Mouse (Mus musculus) erythroblast, adult 5-6 weeks (primary cell): ENCODE measurements at regions not wholly inside any gene's neighbourhood (a gene's known extent, or its start where the extent isn't known, plus 50 kb on each side); places are given as distances from the start of the nearest gene placed in this dataset.
"Not testable (repeated sequence)": the region's sequence is repeated elsewhere in the genome, so short reads cannot be mapped to it uniquely, and the experiment has no call there.

Experiments
- ATAC-seq: replicated peaks from 2 replicates; pipeline ENCODE4 v1.8.0; 2016; ENCODE audit warnings: moderate number of reproducible peaks, mild to moderate bottlenecking, moderate TSS enrichment, inconsistent platforms; ENCODE audit not compliant: poor library complexity, low FRiP score, severe bottlenecking

DNA sequence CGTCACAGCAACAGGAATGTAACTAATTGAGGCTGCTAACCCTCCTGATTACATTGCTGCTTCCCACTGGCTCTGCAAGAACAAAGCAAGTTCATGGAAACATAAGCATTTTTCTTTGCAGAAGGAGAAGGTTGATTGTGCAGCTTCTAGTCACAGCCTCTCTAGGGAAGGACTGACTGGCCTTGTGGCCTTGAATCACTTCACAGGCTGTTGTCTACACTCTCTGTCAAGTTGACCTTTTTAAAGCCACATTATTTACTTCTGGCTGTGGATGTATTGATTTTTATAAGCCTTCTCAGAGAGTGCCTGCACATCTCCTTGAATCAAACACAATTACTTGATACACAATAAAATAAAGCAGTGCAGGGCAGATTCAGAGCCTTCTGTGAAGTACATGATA is 251.8 kb upstream of the Myo3a start:
- ATAC-seq, result no peak

GRCm38 (mm10) chr2:21976337-21976736 is 251.0 kb upstream of the Myo3a start:
- no peak for ATAC-seq

DNA sequence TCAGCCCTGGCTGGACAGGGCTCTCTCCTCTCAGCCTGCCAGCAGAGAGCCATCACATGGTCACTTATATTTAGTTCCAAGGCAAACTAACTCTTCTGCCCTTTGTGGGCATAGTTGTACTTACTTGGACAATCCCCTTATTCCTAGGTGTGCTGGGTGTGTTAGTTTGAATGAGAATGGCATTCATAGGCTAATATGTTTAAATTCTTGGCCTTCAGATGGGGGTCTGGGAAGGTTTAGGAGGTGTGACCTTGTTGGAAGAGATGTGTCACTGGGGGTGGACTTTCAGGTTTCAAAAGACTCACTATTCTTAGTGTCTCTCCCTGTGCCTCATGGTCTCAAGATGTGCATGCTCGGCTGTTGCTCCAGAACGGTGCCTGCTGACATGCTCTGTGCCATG is 250.5 kb upstream of the Myo3a start:
- no peak for ATAC-seq

GRCm38 (mm10) chr2:21980177-21980576 is 247.1 kb upstream of the Myo3a start:
- ATAC-seq, result no peak

DNA sequence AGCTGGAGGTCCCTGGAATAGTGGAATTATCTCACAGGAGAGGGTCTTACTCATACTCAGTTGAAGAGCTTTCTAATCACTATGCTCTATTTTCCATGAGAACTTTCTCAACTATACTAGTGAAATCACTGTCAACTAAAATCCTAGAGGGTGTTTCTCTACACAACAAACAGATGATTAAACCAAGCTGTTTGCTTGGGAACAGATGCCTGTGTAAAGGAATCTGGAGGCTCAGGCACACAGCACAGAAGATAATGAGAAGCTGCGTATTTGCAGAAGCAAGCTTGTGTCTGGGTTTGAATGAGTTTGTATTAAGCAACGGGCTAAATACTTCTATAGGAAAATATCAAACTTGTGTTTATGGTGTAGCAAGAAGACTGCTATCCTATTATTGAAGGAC is 202.9 kb upstream of the Myo3a start:
- no peak for ATAC-seq

GRCm38 (mm10) chr2:22026794-22027193 is 200.5 kb upstream of the Myo3a start:
- no peak for ATAC-seq

DNA sequence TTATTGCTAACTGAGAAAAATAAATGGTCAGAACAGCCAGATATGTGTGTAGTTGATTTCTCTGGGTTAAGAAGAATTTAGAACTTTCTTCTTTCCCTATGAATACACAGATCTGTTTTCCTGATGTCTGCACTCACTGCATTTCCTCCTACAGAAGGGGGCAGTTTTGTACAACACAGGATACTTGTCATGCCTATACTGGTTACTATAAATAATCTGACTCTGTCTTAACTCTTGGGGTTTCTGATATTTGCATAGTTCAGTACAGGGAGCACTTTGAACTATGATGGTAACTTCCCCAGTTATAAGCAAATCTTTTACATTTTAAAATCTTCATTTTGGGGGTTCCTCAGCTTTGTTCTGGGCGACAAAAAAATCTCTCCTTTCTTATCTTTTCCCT is 198.7 kb upstream of the Myo3a start:
- no peak for ATAC-seq

DNA sequence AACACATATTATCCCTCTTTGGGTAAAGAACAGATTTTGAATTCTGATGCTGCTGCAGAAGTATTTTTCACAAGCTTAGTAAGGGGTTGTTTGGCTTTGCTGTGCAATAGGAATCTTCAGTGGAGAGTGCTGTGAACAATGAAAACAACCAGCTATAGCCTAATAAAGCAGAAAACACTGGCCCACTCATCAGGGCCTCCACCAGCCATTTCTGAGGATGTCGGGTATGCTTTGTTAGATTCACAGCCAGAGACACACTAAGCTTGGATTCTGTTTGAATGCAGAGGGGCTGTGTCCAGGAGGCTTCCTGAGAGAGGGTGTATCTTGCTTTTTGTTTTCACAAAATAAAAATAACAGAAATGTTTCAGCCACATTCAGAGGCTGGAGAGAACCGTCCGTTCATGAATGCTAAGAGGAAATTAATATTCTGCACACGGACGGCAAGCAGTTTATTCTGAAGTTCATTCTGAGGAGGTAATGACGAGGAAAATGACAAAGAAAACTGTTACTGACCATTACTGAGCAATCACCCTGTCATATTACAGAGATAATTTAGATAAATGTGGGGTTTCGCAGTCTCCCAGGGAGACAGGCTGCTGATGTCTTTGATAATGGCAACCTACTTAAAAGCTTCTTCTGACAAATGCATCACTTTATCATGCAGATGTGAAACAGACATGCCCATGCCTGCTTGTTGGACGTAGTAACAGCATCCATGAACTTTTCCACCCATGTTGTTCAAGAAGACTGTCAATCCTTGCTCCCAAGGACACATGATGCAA is 198.1 kb upstream of the Myo3a start:
- no peak for ATAC-seq

GRCm38 (mm10) chr2:22029804-22030194 is 197.5 kb upstream of the Myo3a start:
- no peak for ATAC-seq

DNA sequence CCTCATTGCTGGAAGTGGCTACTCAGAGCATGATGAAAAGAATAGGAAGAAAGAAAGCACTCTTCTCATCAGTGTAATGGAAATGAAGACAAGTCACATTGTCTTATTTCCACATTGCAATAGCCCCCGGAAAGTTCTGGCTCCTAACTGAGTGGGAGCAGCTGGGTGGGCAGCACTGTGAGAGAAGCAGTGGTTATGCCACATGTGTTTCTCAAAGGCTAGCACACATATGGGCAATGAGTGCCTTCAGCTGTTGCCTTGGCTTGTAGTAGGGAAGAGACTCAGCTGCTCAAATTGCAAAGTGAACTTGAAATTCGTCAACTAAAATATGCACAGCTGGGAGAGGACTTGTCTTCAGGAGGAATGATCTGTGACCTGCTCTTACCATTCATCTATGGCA is 190.5 kb upstream of the Myo3a start:
- ATAC-seq, result no peak

GRCm38 (mm10) chr2:22038780-22039179 is 188.5 kb upstream of the Myo3a start:
- ATAC-seq, result no peak

GRCm38 (mm10) chr2:22043937-22044336 is 183.4 kb upstream of the Myo3a start:
- ATAC-seq, result not testable (repeated sequence)

DNA sequence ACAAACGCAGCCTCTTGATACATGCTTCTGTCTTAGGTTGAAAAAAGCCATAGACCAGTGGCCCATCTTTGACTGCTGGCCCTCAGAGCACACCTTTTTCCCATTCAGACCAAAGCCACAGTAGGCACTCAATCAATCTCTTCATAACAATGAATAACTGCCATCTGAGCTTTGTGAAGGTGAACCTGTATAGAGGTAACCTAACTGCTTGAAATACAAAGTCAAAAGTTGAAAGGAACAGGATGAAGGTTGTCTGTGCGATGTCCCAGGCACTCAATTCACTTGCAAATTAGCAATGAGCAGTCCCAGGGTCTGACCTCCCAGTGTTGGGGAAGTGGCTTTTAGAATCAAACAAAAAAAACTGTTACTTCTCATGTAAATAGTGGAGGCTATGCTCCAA is 182.4 kb upstream of the Myo3a start:
- no peak for ATAC-seq

- no peak for ATAC-seq
Measured at GRCm38 (mm10) chr2:22047465-22047864, 179.8 kb upstream of the Myo3a start.

- ATAC-seq, result no peak
Measured at GRCm38 (mm10) chr2:22066535-22066934, 160.8 kb upstream of the Myo3a start.

GRCm38 (mm10) chr2:22096848-22097247 is 130.5 kb upstream of the Myo3a start:
- ATAC-seq, result no peak

- ATAC-seq, result no peak
Measured at GRCm38 (mm10) chr2:22105150-22105549, 122.2 kb upstream of the Myo3a start.

GRCm38 (mm10) chr2:22149721-22150120 is 77.6 kb upstream of the Myo3a start:
- ATAC-seq, result no peak

DNA sequence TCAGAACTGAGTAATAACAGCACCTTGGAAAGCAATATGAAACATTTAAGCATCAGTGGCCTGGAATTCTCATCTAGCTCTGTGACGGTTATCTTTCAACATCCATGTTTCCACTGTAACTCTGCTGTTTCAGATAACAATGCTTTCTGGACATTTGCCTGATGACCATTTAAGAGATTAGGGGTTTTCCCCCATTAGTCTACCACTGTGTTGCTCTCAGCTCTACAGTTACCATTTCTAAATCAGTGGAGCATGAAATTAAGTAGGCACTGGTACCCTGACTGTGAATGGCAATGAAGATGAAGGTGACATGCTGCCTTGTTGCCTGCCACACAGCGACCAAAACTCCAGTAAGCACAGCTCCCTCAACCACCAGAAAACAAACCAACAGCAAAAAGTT is 70.7 kb upstream of the Myo3a start:
- no peak for ATAC-seq

DNA sequence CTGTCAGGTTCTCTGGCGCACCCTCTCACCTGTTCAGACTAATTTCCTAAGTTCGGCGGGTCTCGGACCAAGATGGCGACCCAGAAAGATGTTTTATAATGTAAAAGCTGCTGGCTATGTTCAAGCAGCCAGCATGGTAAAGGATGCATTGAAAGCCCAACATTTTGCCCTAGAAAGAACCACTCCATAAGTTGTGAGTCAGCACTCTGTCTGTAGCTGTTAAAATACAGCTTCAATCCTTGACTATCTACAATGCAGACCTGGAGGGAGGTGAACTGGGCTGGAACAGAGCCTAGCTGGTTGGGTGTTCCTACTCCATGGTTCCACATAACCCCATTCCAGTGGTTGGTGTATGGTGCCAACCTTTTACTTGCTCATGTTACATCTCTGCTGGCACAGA is 61.9 kb upstream of the Myo3a start:
- ATAC-seq, result no peak

- no peak for ATAC-seq
Measured at GRCm38 (mm10) chr2:22165919-22166318, 61.4 kb upstream of the Myo3a start.
